Mouse (Mus musculus) midbrain, embryonic 11.5 days (tissue): ENCODE measurements around the gene Cxadr. TPM values are rescaled to one million over a fixed set of nuclear protein-coding genes. Genes with fewer than 3 reads are reported as not detected.

Source experiments
- ATAC-seq: fragments of 200-750 bp; cut with Nextera tagmentation; 2 replicates; pipeline ENCODE4 v1.8.0; 2017; ENCODE audit warnings: moderate TSS enrichment, moderate library complexity; ENCODE audit not compliant: low FRiP score
- DNase-seq: peaks from one replicate; pipeline ENCODE4 v3.0.0; 2015; ENCODE audit warnings: low spot score; ENCODE audit errors: missing footprints
- H3K27ac ChIP-seq: fragments of 300-500 bp; sonication (generic); 2 replicates; pipeline ENCODE4 v1.5.1; 2014; ENCODE audit warnings: low read depth, low read length
- H3K27me3 ChIP-seq: fragments of 300-500 bp; sonication (generic); 2 replicates; pipeline ENCODE4 v1.6.1; 2014; ENCODE audit warnings: mild to moderate bottlenecking, low read length, moderate library complexity, mixed read lengths; ENCODE audit not compliant: control insufficient read depth, insufficient read depth
- H3K36me3 ChIP-seq: fragments of 300-500 bp; sonication (generic); 2 replicates; pipeline ENCODE4 v1.6.1; 2014; ENCODE audit warnings: mild to moderate bottlenecking, low read length, moderate library complexity, mixed read lengths; ENCODE audit not compliant: control insufficient read depth, insufficient read depth
- H3K4me1 ChIP-seq: fragments of 300-500 bp; sonication (generic); 2 replicates; pipeline ENCODE4 v1.6.1; 2014; ENCODE audit warnings: low read length; ENCODE audit not compliant: control insufficient read depth, insufficient read depth
- H3K4me2 ChIP-seq: fragments of 300-500 bp; sonication (generic); 2 replicates; pipeline ENCODE4 v1.6.1; 2014; ENCODE audit warnings: mild to moderate bottlenecking, moderate library complexity
- H3K4me3 ChIP-seq: fragments of 300-500 bp; sonication (generic); 2 replicates; pipeline ENCODE4 v1.5.1; 2014; ENCODE audit warnings: low read depth, low read length
- H3K9ac ChIP-seq: fragments of 300-500 bp; sonication (generic); 2 replicates; pipeline ENCODE4 v1.6.1; 2014; ENCODE audit warnings: low read length
- H3K9me3 ChIP-seq: fragments of 300-500 bp; sonication (generic); 2 replicates; pipeline ENCODE4 v1.6.1; 2016; ENCODE audit warnings: low read length; ENCODE audit not compliant: control insufficient read depth
- WGBS: fragments of 180-500 bp; shearing (Covaris S2); extraction: QIAGEN DNeasy Blood & Tissue Kit; methylation state at CpG from one replicate; pipeline ENCODE4 v1.1.7; 2014; 5-methylcytosine and 5-hydroxymethylcytosine counted together
- polyA plus RNA-seq: library from polyadenylated mRNA; unstranded; fragments of >200 nt; fragmentation: Nextera tagmentation; extraction: Ambion mirVana; gene quantifications from 2 replicates; pipeline ENCODE4 v1.2.1, GENCODE M21; 2014

Cxadr gene
- polyA plus RNA-seq, 1 experiment from 2014 or later, result 69.0 TPM

DNA sequence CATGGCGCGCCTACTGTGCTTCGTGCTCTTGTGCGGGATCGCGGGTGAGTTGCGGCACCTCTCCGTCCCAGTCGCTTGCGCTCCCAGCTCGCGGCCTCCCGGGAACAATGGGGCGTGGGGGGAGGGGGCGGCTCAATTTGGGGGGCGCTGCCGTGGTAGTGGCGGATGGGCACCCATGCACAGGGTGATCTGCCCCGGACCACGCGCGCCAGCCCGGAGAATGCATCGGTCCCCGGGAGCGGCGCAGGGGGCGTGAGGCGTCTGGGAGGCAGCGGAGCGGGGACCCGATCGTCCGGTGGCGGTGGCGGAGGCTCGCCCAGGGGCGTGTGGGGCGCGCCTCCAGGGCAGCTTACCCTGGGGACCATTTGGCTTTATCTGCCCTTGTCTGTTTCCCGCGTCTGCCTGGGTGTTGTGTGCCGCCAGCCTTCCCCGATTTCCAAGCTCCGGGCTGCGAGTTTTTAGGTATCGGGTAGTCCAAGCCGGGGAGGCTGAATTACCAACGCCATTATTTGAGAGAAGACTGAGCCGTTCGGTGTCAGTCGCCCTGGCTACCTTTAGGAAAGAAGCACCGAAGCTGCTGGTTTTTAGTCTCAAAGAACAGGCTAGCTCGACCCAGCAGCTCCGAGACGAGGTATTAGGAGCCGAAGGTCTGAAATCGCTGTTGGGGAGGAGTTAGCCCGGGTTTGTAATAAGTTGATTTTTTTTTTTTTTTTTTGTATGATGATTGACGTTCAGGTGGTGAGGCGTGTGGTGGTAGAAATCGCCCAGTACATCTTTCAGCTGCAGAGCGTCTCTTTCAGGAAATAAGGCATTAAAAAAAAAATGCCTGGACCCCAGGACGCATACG is 765 bp downstream of the Cxadr start:
- Histone ChIP-seq H3K27me3 (no peaks in the 10 kb centered on the region), H3K36me3 (no peaks in the 10 kb centered on the region), H3K4me1 (peaks cover 10% of the 10 kb centered on the region), H3K9me3 (no peaks in the 10 kb centered on the region), H3K4me3 (peak overlapping the region; percentile 89), H3K27ac (peak overlapping the region; percentile 80), H3K9ac (peak overlapping the region; percentile 90), H3K4me2 (peak overlapping the region; percentile 72)
- WGBS, result under 1% methylated on average over 63 of the region's 65 CpGs
- DNase-seq (peak; percentile 96), ATAC-seq (peak; percentile 72)

GRCm38 (mm10) chr16:78302678-78303050 is 1.4 kb downstream of the Cxadr start:
- 2% methylated on average over 10 of the region's 10 CpGs for WGBS
- no peak overlapping the region for H3K27ac ChIP-seq

DNA sequence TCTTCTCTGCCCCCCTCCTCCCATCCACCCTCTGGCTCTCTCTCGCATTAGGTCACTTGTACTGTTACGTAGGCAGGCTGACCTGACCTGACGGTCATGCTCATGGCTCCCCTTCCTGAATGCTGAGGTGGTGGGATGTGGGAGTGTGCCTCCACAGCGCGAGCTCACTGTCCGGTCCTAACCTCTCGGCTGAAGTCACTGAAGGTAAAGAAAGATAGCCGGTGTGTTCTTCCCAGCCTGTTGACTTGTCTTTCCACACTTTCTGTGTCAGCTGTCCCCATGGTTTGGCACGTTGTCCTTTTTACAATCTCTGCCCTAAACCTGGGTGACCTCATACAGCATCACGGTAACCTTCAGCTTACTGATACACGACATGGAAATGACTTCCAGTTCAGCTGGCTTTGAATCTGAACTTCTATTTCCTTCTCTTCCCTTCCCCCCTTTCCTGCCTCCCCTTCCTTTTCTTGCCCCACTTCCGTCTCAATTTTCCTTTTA is 4.4 kb downstream of the Cxadr start:
- Histone ChIP-seq H3K27ac (no peak overlapping the region), H3K36me3 (no peaks in the 10 kb centered on the region), H3K4me1 (peaks cover 10% of the 10 kb centered on the region), H3K27me3 (no peaks in the 10 kb centered on the region), H3K4me3 (no peak overlapping the region), H3K9ac (no peak overlapping the region), H3K9me3 (no peaks in the 10 kb centered on the region), H3K4me2 (no peak overlapping the region)
- WGBS, result 93% methylated on average over 12 of the region's 12 CpGs
- no peak for ATAC-seq
- DNase-seq, result peak; percentile 64

More at GRCm38 (mm10) chr16:78302678-78303050, 1.4 kb downstream of the Cxadr start:
- Histone ChIP-seq H3K4me3 (peak overlapping the region; percentile 89), H3K9me3 (no peaks in the 10 kb centered on the region), H3K4me1 (peaks cover 10% of the 10 kb centered on the region), H3K4me2 (peak overlapping the region; percentile 72), H3K27me3 (no peaks in the 10 kb centered on the region), H3K9ac (peak overlapping the region; percentile 90), H3K36me3 (no peaks in the 10 kb centered on the region)
- peak; percentile 95 for DNase-seq
- ATAC-seq, result peak; percentile 33; the same call in 1 of the 2 replicates

GRCm38 (mm10) chr16:78306606-78307005 is 5.3 kb downstream of the Cxadr start:
- DNase-seq (peak; percentile 78), ATAC-seq (no peak)
- Histone ChIP-seq H3K9me3 (no peaks in the 10 kb centered on the region), H3K4me3 (no peak overlapping the region), H3K9ac (no peak overlapping the region), H3K27me3 (no peaks in the 10 kb centered on the region), H3K36me3 (no peaks in the 10 kb centered on the region), H3K27ac (no peak overlapping the region), H3K4me1 (peaks cover 10% of the 10 kb centered on the region), H3K4me2 (no peak overlapping the region)
- 90% methylated on average over 8 of the region's 8 CpGs for WGBS

DNA sequence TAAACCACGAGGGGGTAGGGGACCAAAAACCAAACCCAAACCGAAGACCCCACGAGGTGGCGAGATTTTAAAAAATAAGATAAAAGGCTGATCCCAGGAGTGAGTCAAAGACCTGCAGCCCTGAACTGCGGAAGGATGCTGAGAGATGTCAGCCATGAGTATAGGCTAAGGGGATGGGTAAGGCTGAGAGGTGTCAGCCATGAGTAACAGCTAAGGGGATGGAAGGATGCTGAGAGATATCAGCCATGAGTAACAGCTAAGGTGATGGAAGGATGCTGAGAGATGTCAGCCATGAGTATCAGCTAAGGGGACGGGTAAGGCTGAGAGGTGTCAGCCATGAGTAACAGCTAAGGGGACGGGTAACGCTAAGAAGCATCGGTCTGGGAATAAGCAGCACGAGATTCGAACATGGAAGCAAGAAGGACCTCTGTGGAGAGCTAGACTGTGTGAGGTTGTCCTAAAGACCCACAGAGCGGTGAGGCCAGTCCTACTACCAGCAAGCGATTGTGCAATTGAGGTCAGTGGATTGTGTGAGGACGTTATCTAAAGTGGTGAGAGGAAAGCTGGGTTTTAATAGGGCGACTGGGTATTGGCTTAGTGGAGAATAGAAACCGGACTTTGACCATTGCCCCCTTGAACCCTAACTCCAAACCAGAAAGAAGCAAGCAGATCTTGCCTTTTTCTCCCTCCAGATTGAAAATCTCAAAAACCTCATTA is 6.3 kb downstream of the Cxadr start:
- Histone ChIP-seq H3K4me1 (peaks cover 9% of the 10 kb centered on the region), H3K27ac (no peak overlapping the region), H3K27me3 (no peaks in the 10 kb centered on the region), H3K4me3 (no peak overlapping the region), H3K36me3 (no peaks in the 10 kb centered on the region), H3K9me3 (no peaks in the 10 kb centered on the region), H3K9ac (no peak overlapping the region), H3K4me2 (no peak overlapping the region)
- ATAC-seq (no peak), DNase-seq (peak; percentile 76)
- 92% methylated on average over 16 of the region's 16 CpGs for WGBS

- peaks cover 13% of the 10 kb centered on the region; the same call in 1 of the 2 replicates for H3K4me1 ChIP-seq
- H3K27ac ChIP-seq, result no peak overlapping the region
- H3K9me3 ChIP-seq, result no peaks in the 10 kb centered on the region
- WGBS, result 85% methylated on average over 6 of the region's 6 CpGs
- H3K27me3 ChIP-seq, result no peaks in the 10 kb centered on the region
- no peak overlapping the region for H3K4me2 ChIP-seq
- no peak overlapping the region for H3K4me3 ChIP-seq
- H3K36me3 ChIP-seq, result no peaks in the 10 kb centered on the region
- ATAC-seq, result no peak
- DNase-seq, result peak; percentile 57
- no peak overlapping the region for H3K9ac ChIP-seq
Observed at GRCm38 (mm10) chr16:78309258-78309657, 8.0 kb downstream of the Cxadr start.

DNA sequence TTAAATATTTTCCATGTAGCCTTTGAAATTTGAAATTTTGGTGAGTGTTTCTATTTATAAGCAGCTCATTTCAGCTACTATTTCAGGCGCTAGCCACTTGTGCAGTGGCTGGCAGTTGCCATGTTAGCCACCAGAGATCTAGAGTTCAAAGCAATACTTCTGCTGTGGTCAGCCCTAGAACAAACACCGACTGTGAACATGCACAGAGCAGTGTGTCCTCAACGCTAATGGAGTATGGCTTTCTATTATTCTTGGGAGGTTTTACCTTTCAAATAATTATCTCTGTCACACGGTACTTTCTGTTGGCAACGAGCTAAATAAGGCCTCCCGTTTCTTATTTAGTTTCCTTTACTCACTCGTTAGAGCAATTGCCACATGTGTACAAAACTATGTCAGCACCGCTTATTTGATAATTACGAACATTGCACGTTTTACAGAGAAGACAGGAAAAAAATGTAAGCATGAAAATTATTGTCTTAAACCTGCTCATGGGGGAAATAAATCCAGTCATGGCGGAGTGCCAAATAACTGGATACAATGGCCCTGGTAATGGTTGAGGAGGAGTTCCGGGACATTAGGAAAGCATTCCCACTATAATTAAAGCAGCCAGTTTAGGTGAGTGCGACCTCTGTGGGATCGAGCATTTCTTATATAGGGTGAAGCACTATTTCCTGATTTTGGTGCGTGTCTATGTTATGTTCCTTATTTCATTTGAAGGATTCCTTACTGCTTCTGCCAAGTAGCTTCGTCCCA is 12.0 kb downstream of the Cxadr start:
- no peak for ATAC-seq
- no peak overlapping the region for H3K4me3 ChIP-seq
- 70% methylated on average over 16 of the region's 16 CpGs for WGBS

DNA sequence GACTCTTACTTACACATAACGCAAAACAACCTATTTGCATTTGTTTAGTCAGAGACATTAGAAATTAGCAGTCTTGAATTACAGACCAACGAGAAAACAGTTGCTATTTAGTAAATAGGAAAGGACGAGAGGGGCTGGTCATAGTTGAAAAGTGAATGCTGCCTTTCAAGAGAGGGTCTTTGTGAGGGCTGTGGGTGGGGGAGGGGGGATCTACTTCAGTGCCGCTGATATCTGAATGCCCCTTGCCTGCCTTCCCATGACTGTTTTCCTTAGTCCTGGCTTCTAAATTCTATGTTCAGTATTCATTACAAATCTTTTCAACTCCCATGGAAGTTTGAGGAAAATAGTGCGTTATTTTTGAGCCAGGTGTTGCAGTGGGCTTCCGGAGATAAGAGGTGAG is 12.7 kb downstream of the Cxadr start:
- Histone ChIP-seq H3K9me3 (no peaks in the 10 kb centered on the region), H3K4me1 (peaks cover 18% of the 10 kb centered on the region; the same call in 1 of the 2 replicates), H3K27me3 (no peaks in the 10 kb centered on the region), H3K4me3 (no peak overlapping the region), H3K4me2 (0 out of 2 replicates have a peak overlapping the region, but pooled peaks have one; percentile 14), H3K9ac (no peak overlapping the region), H3K36me3 (no peaks in the 10 kb centered on the region), H3K27ac (no peak overlapping the region)
- 48% methylated on average over 6 of the region's 6 CpGs for WGBS
- ATAC-seq (no peak), DNase-seq (no peak)

More for the DNA sequence above, 12.0 kb downstream of the Cxadr start:
- H3K4me1 ChIP-seq, result peaks cover 18% of the 10 kb centered on the region; the same call in 1 of the 2 replicates
- DNase-seq, result no peak
- H3K27ac ChIP-seq, result no peak overlapping the region
- no peaks in the 10 kb centered on the region for H3K36me3 ChIP-seq
- no peak overlapping the region for H3K4me2 ChIP-seq
- no peaks in the 10 kb centered on the region for H3K9me3 ChIP-seq
- no peaks in the 10 kb centered on the region for H3K27me3 ChIP-seq
- no peak overlapping the region for H3K9ac ChIP-seq
